Mouse (Mus musculus): ENCODE measurements around the gene Csrp1. TPM values are rescaled to one million over a fixed set of nuclear protein-coding genes. Genes with fewer than 3 reads are reported as not detected.

Gene Csrp1
- total and polyA plus RNA-seq, 3 experiments = 44.4 to 73.0 TPM; not detected in 1

DNA sequence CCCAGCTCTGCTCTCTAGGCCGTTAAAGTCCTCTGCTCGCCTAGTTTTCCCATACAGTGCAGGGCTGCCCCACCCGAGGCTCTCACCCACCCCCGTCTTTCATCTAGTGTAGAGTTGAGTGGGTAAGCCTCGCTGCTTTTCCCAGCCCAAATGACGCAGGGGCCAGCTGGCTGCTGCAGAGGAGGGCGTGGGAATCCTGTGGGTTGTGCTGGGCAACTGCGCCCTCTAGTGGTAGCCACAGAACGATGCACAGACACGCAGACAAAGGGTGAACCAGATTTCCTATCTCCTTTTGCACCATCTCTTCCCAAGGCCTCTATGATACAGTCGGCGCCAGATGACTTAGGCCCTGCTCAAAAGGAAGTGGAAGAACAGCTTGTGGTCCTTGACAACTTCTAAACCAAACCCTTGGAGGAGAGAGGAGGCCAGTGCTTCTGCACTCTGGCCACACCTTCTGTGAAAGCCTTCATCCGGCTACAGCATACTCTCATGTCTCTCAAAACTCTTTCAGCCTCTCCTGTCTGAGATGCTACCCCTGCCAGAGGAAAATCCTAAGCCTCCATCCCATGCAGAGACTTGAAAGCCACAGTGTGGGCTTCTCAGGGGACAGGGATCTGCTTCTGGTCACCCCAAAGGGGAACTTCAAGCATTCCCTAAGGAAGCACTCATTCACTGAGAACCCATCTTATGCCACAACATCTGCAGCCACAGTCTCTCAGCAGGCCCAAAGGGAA, 49.3 kb upstream of the Csrp1 start (continued):
- TF ChIP-seq CTCF (IDR thresholded peaks at IDR 0.05 in 2 of 3, conservative IDR thresholded peaks at IDR 0.05 in 1 of 3; ENCODE audit: control insufficient read depth in 1 of 3, insufficient read depth in 1 of 3, low read depth in 2 of 3, low read length in 3 of 3, poor library complexity in 1 of 3, severe bottlenecking in 1 of 3) (peak; percentile 92 to 97 (median 93)), RAD21 (IDR thresholded peaks at IDR 0.05; ENCODE audit: low read depth, low read length) (peak; percentile 86), TBP (IDR thresholded peaks at IDR 0.05; ENCODE audit: low read depth, low read length) (no peak)

DNA sequence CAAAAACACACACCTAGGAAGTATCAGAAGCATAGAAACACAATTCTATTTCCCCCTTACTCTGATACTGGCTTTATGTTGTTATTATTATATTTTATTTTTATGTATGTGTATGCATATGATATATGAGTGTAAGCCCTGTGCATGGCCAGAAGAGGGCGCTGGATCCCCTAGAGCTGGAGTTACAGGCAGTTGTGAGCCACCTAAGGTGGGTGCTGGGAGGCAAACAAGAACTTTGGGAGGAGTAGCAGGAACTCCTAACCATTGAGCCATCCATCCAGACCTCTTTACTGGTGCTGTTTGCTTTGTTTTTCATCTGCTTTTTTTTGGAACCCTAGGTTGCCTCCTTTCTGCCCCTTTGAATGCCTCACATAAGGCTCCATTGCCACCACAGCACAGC, 48.5 kb upstream of the Csrp1 start:
- Histone ChIP-seq H3K9ac (ENCODE audit: control insufficient read depth, low read depth, low read length, poor library complexity, severe bottlenecking) (no peak overlapping the region), H3K27me3 (ENCODE audit: control insufficient read depth in 1 of 2, insufficient read depth in 2 of 2, low read length in 2 of 2) (no peaks in the 10 kb centered on the region), H3K4me1 (ENCODE audit: control insufficient read depth in 1 of 2, insufficient read depth in 2 of 2, low read length in 2 of 2) (peaks cover 4 to 32% of the 10 kb centered on the region in 2 experiments), H3K79me2 (ENCODE audit: control insufficient read depth, insufficient read depth, low read length, poor library complexity) (no peaks in the 10 kb centered on the region), H3K4me3 (ENCODE audit: control insufficient read depth in 1 of 2, insufficient read depth in 1 of 2, low read depth in 2 of 2, low read length in 2 of 2) (no peak overlapping the region), H3K36me3 (ENCODE audit: control insufficient read depth in 1 of 2, insufficient read depth in 2 of 2, low read length in 2 of 2) (peaks cover 0 to 18% of the 10 kb centered on the region in 2 experiments; a peak in 2 of 4 replicates), H3K9me3 (replicated peaks; ENCODE audit: insufficient read depth, low read length) (no peaks in the 10 kb centered on the region), H3K27ac (ENCODE audit: control insufficient read depth, low read depth, low read length) (no peak overlapping the region)
- peak; percentile 48 for DNase-seq (ENCODE audit: low read depth, low spot score)
- TF ChIP-seq SMC3 (IDR thresholded peaks at IDR 0.05; ENCODE audit: low read depth, low read length) = peak; percentile 23; the same call in 1 of the 2 replicates
- TF ChIP-seq NRF1 (IDR thresholded peaks at IDR 0.05; ENCODE audit: insufficient read depth, low read depth, low read length, poor library complexity, severe bottlenecking) = no peak
- TF ChIP-seq RAD21 (IDR thresholded peaks at IDR 0.05; ENCODE audit: low read depth, low read length) = peak; percentile 5
- TF ChIP-seq CTCF (IDR thresholded peaks at IDR 0.05 in 2 of 3, conservative IDR thresholded peaks at IDR 0.05 in 1 of 3; ENCODE audit: control insufficient read depth in 1 of 3, insufficient read depth in 1 of 3, low read depth in 2 of 3, low read length in 3 of 3, poor library complexity in 1 of 3, severe bottlenecking in 1 of 3) = peak; percentile 31 to 54 (median 51); a peak in 5 of 6 replicates

DNA sequence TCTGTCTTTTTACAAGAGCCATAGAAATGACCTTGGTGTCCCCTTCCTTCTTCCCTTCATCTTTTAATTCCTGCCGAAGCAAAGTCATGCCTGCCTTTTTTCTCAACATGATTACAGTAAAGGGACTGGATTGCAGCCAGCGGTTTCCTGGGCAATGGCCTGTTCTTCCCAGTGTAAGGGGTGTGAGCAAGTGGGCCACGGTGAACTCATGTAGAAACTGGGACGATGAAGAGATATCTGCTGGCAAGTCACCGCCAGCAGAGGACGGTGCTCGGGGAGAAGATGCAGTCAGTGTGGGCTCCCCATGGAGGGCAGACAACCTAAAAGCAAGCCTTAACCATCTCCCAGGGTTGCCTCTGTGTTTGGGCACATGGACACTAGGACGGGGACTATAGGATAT, 47.9 kb upstream of the Csrp1 start:
- Histone ChIP-seq H3K27me3 (ENCODE audit: control insufficient read depth in 1 of 2, insufficient read depth in 2 of 2, low read length in 2 of 2) (no peaks in the 10 kb centered on the region), H3K36me3 (ENCODE audit: control insufficient read depth in 1 of 2, insufficient read depth in 2 of 2, low read length in 2 of 2) (peaks cover 0 to 23% of the 10 kb centered on the region in 2 experiments; a peak in 2 of 4 replicates), H3K4me1 (ENCODE audit: control insufficient read depth in 1 of 2, insufficient read depth in 2 of 2, low read length in 2 of 2) (peaks cover 7 to 37% of the 10 kb centered on the region in 2 experiments)

More for the DNA sequence above, 47.9 kb upstream of the Csrp1 start:
- no peaks in the 10 kb centered on the region for H3K9me3 ChIP-seq (replicated peaks; ENCODE audit: insufficient read depth, low read length)
- H3K4me3 ChIP-seq (ENCODE audit: control insufficient read depth in 1 of 2, insufficient read depth in 1 of 2, low read depth in 2 of 2, low read length in 2 of 2) = no peak overlapping the region
- H3K9ac ChIP-seq (ENCODE audit: control insufficient read depth, low read depth, low read length, poor library complexity, severe bottlenecking) = no peak overlapping the region
- no peak for DNase-seq (ENCODE audit: low read depth, low spot score)
- no peak overlapping the region for H3K27ac ChIP-seq (ENCODE audit: control insufficient read depth, low read depth, low read length)
- TF ChIP-seq MAFK (IDR thresholded peaks at IDR 0.05; ENCODE audit: borderline replicate concordance, low read depth, low read length) (no peak), ZNF384 (IDR thresholded peaks at IDR 0.05; ENCODE audit: low read depth, low read length) (no peak), E2F4 (IDR thresholded peaks at IDR 0.05; ENCODE audit: borderline replicate concordance, low read depth, low read length) (no peak), USF2 (IDR thresholded peaks at IDR 0.05; ENCODE audit: borderline replicate concordance in 1 of 2, insufficient read depth in 1 of 2, low read depth in 1 of 2, low read length in 2 of 2) (no peak), MYB (IDR thresholded peaks at IDR 0.05; ENCODE audit: low read depth, low read length) (no peak), MEF2A (IDR thresholded peaks at IDR 0.05; ENCODE audit: extremely low read depth, insufficient replicate concordance, low read depth, low read length, poor library complexity, severe bottlenecking) (no peak), UBTF (IDR thresholded peaks at IDR 0.05; ENCODE audit: borderline replicate concordance, insufficient read depth, low read depth, low read length) (no peak), NELFE (IDR thresholded peaks at IDR 0.05; ENCODE audit: low read depth, low read length) (no peak), HCFC1 (IDR thresholded peaks at IDR 0.05; ENCODE audit: low read depth, low read length) (no peak), MYC (IDR thresholded peaks at IDR 0.05; ENCODE audit: low read depth, low read length) (no peak), SMC3 (IDR thresholded peaks at IDR 0.05; ENCODE audit: low read depth, low read length) (no peak), RAD21 (IDR thresholded peaks at IDR 0.05; ENCODE audit: low read depth, low read length) (no peak), TCF12 (IDR thresholded peaks at IDR 0.05; ENCODE audit: low read depth, low read length) (no peak), MAZ (IDR thresholded peaks at IDR 0.05; ENCODE audit: low read depth, low read length) (no peak), POLR2AphosphoS2 (IDR thresholded peaks at IDR 0.05; ENCODE audit: low read length) (no peak), TAL1 (IDR thresholded peaks at IDR 0.05; ENCODE audit: low read length) (no peak)
- no peaks in the 10 kb centered on the region for H3K79me2 ChIP-seq (ENCODE audit: control insufficient read depth, insufficient read depth, low read length, poor library complexity)

All from MEL (cell line).